In genomic region chr11:70701984-70702733, GRCm38 (mm10) we compare ENCODE assay signal across 7 mouse cellular contexts. TPM values are rescaled to one million over a fixed set of nuclear protein-coding genes. Genes with fewer than 3 reads are reported as not detected.
DNase-seq lines count a peak whose midpoint lies in the region; ATAC-seq and TF ChIP-seq lines count a peak whose summit lies in the region.

No protein-coding gene starts in this region.

- H3K9ac ChIP-seq in lung, postnatal 0 days (replicated peaks; ENCODE audit: low read depth): peak overlapping the region; percentile 83; the same call in 1 of the 2 replicates
- H3K9ac ChIP-seq in heart, embryonic 15.5 days: peak overlapping the region; percentile 98
- H3K9ac ChIP-seq in liver, embryonic 13.5 days: peak overlapping the region; percentile 84

- no peak for TF ChIP-seq CTCF in lung, postnatal 0 days (IDR thresholded peaks at IDR 0.05)
- no peak for TF ChIP-seq CTCF in lung, adult 2 months (IDR thresholded peaks at IDR 0.05; ENCODE audit: insufficient read depth, low read length)

- H3K27ac ChIP-seq in lung, postnatal 0 days (ENCODE audit: low read length): no peak overlapping the region
- peak overlapping the region; percentile 96 for H3K27ac ChIP-seq in heart, embryonic 15.5 days
- 0 out of 2 replicates have a peak overlapping the region, but pooled peaks have one; percentile 74 for H3K27ac ChIP-seq in liver, embryonic 13.5 days

- no peak for TF ChIP-seq POLR2A in lung, adult 2 months (IDR thresholded peaks at IDR 0.05; ENCODE audit: borderline replicate concordance, extremely low read depth, low read depth, low read length)

- no peaks in the 10 kb centered on the region for H3K9me3 ChIP-seq in lung, postnatal 0 days (ENCODE audit: low read length)
- no peaks in the 10 kb centered on the region for H3K9me3 ChIP-seq in heart, embryonic 15.5 days (replicated peaks)
- no peaks in the 10 kb centered on the region for H3K9me3 ChIP-seq in liver, embryonic 13.5 days (replicated peaks)

- peaks cover 15% of the 10 kb centered on the region; the same call in 1 of the 2 replicates for H3K4me1 ChIP-seq in lung, postnatal 0 days (ENCODE audit: insufficient read depth, low read depth, low read length)
- H3K4me1 ChIP-seq in lung, adult 2 months (ENCODE audit: control insufficient read depth, insufficient read depth, low read length): peaks cover 7% of the 10 kb centered on the region
- peaks cover 35% of the 10 kb centered on the region for H3K4me1 ChIP-seq in heart, embryonic 15.5 days (replicated peaks)
- peaks cover 36% of the 10 kb centered on the region for H3K4me1 ChIP-seq in liver, embryonic 13.5 days (replicated peaks)

- peak overlapping the region; percentile 93 for H3K4me2 ChIP-seq in lung, postnatal 0 days (replicated peaks; ENCODE audit: low read depth, low read length)
- H3K4me2 ChIP-seq in heart, embryonic 15.5 days: peak overlapping the region; percentile 89
- H3K4me2 ChIP-seq in liver, embryonic 13.5 days: peak overlapping the region; percentile 96

- 76% methylated on average over 6 of the region's 6 CpGs for WGBS in lung, postnatal 0 days
- 67% methylated on average over 6 of the region's 6 CpGs for WGBS in lung, adult 2 months
- WGBS in heart, embryonic 15.5 days: 54% methylated on average over 6 of the region's 6 CpGs
- 72% methylated on average over 6 of the region's 6 CpGs for WGBS in liver, embryonic 13.5 days (ENCODE audit: insufficient replicate concordance)

- H3K36me3 ChIP-seq in lung, postnatal 0 days (ENCODE audit: insufficient read depth, low read length): peaks cover 36% of the 10 kb centered on the region
- H3K36me3 ChIP-seq in heart, embryonic 15.5 days: peaks cover 41% of the 10 kb centered on the region
- H3K36me3 ChIP-seq in liver, embryonic 13.5 days: peaks cover 29% of the 10 kb centered on the region

- peak overlapping the region; percentile 83; the same call in 1 of the 2 replicates for H3K4me3 ChIP-seq in lung, postnatal 0 days (ENCODE audit: low read depth, low read length)
- no peak overlapping the region for H3K4me3 ChIP-seq in lung, adult 2 months (replicated peaks; ENCODE audit: extremely low read depth, low read depth, low read length)
- peak overlapping the region; percentile 91 for H3K4me3 ChIP-seq in heart, embryonic 15.5 days
- H3K4me3 ChIP-seq in liver, embryonic 13.5 days (replicated peaks): peak overlapping the region; percentile 76

- ATAC-seq in lung, postnatal 0 days: no peak
- no peak for ATAC-seq in heart, embryonic 15.5 days (replicated peaks; ENCODE audit: insufficient number of reproducible peaks, insufficient read depth, low FRiP score, low read depth)
- no peak for ATAC-seq in liver, embryonic 13.5 days (ENCODE audit: low read depth)

- no peak for TF ChIP-seq EP300 in lung, postnatal 0 days (IDR thresholded peaks at IDR 0.05)

- DNase-seq in lung, postnatal 0 days (ENCODE audit: low spot score): no peak
- DNase-seq in lung, adult 2 months: no peak
- no peak for DNase-seq in liver, embryonic 13.5 days
- no peak for DNase-seq in thymus, postnatal 36 days
- no peak for DNase-seq in left cerebral cortex, adult 9 months (ENCODE audit: low spot score in 2 of 2)
- no peak for DNase-seq in kidney, adult 18-20 months

- H3K27me3 ChIP-seq in lung, postnatal 0 days (replicated peaks; ENCODE audit: insufficient read depth, low read length): no peaks in the 10 kb centered on the region
- no peaks in the 10 kb centered on the region for H3K27me3 ChIP-seq in heart, embryonic 15.5 days
- H3K27me3 ChIP-seq in liver, embryonic 13.5 days: peaks cover 31% of the 10 kb centered on the region

RNA-seq across cellular contexts. Expression of gene Kif1c, which starts 1.8 kb away (rescaled TPM):
- 4.8 and 5.3 TPM in 2 replicates for polyA plus RNA-seq in lung, postnatal 0 days (2015; fragmentation: Nextera tagmentation; extraction: Ambion mirVana)
- polyA plus RNA-seq in lung, adult 2 months (2012; rRNA removed): 78.2 and 103 TPM in 2 replicates
- polyA plus RNA-seq in heart, embryonic 15.5 days (2015; fragmentation: Nextera tagmentation; extraction: Ambion mirVana): 5.3 and 5.5 TPM in 2 replicates
- polyA plus RNA-seq in liver, embryonic 13.5 days (2015; fragmentation: Nextera tagmentation; extraction: Ambion mirVana): 0.58 and 0.73 TPM in 2 replicates

RNA-seq across cellular contexts. Expression of gene Inca1, which starts 2.2 kb away (rescaled TPM):
- polyA plus RNA-seq in lung, postnatal 0 days (2015; fragmentation: Nextera tagmentation; extraction: Ambion mirVana): 2.4 and 2.6 TPM in 2 replicates
- 1.6 and 2.0 TPM in 2 replicates for polyA plus RNA-seq in lung, adult 2 months (2012; rRNA removed)
- polyA plus RNA-seq in heart, embryonic 15.5 days (2015; fragmentation: Nextera tagmentation; extraction: Ambion mirVana): 1.4 and 2.2 TPM in 2 replicates
- polyA plus RNA-seq in liver, embryonic 13.5 days (2015; fragmentation: Nextera tagmentation; extraction: Ambion mirVana): 1.2 and 1.3 TPM in 2 replicates

RNA-seq across cellular contexts. Expression of gene Camta2, which starts 14.3 kb away (rescaled TPM):
- 8.7 and 9.9 TPM in 2 replicates for polyA plus RNA-seq in lung, postnatal 0 days (2015; fragmentation: Nextera tagmentation; extraction: Ambion mirVana)
- polyA plus RNA-seq in lung, adult 2 months (2012; rRNA removed): 33.1 and 35.7 TPM in 2 replicates
- 11.3 and 16.0 TPM in 2 replicates for polyA plus RNA-seq in heart, embryonic 15.5 days (2015; fragmentation: Nextera tagmentation; extraction: Ambion mirVana)
- polyA plus RNA-seq in liver, embryonic 13.5 days (2015; fragmentation: Nextera tagmentation; extraction: Ambion mirVana): 2.8 and 3.6 TPM in 2 replicates

RNA-seq across cellular contexts. Expression of gene Spag7, which starts 32.9 kb away (rescaled TPM):
- polyA plus RNA-seq in lung, postnatal 0 days (2015; fragmentation: Nextera tagmentation; extraction: Ambion mirVana): 84.6 and 95.5 TPM in 2 replicates
- 24.7 and 39.0 TPM in 2 replicates for polyA plus RNA-seq in lung, adult 2 months (2012; rRNA removed)
- polyA plus RNA-seq in heart, embryonic 15.5 days (2015; fragmentation: Nextera tagmentation; extraction: Ambion mirVana): 168 and 186 TPM in 2 replicates
- 69.2 and 72.4 TPM in 2 replicates for polyA plus RNA-seq in liver, embryonic 13.5 days (2015; fragmentation: Nextera tagmentation; extraction: Ambion mirVana)

RNA-seq across cellular contexts. Expression of gene Eno3, which starts 45.2 kb away (rescaled TPM):
- 20.8 and 23.1 TPM in 2 replicates for polyA plus RNA-seq in lung, postnatal 0 days (2015; fragmentation: Nextera tagmentation; extraction: Ambion mirVana)
- polyA plus RNA-seq in lung, adult 2 months (2012; rRNA removed): 19.6 and 97.3 TPM in 2 replicates
- 389 and 492 TPM in 2 replicates for polyA plus RNA-seq in heart, embryonic 15.5 days (2015; fragmentation: Nextera tagmentation; extraction: Ambion mirVana)
- 5.5 and 6.7 TPM in 2 replicates for polyA plus RNA-seq in liver, embryonic 13.5 days (2015; fragmentation: Nextera tagmentation; extraction: Ambion mirVana)

Comparison
In these comparisons a context has a peak if more than half of its experiments do, and no peak if none do; other contexts are left out.
1. RNA of gene Kif1c, which starts 1.8 kb away (polyA plus RNA-seq): 78.2 to 103 TPM in lung, adult 2 months; 5.3 to 5.5 TPM in heart, embryonic 15.5 days, 4.8 to 5.3 TPM in lung, postnatal 0 days and 0.58 to 0.73 TPM in liver, embryonic 13.5 days; every median in the first group is over 10 times any median in the second.
2. Peak in every context shown above with its lines, with median percentiles within 50 percentile points of each other: H3K4me2 ChIP-seq and H3K9ac ChIP-seq.